Mouse (Mus musculus) adrenal gland (tissue): ENCODE measurements around the gene Colq.

ENCODE experiments used
- intact Hi-C: fragments of 180-260 bp; cut with DNase I; formaldehyde crosslinking; loops from one replicate; pipeline ENCODE4 v1.15.1; 2025

Gene Colq

GRCm38 (mm10) chr14:31530847-31531246, 60.3 kb downstream of the Colq start:
- intact Hi-C loops, result no loop called here

- intact Hi-C loops, result no loop called here
Measured at GRCm38 (mm10) chr14:31525040-31525810, 65.9 kb downstream of the Colq start.

- intact Hi-C loops, result no loop called here
Measured at GRCm38 (mm10) chr14:31521318-31521717, 69.8 kb downstream of the Colq start.

- intact Hi-C loops, result loop anchor here (2.0 to 10.0 kb wide), 3 partner anchors 48 to 266 kb away; no protein-coding TSS in a partner anchor
Measured at GRCm38 (mm10) chr14:31519165-31519564, 72.0 kb downstream of the Colq start.

- intact Hi-C loops, result loop anchor here (5.0 to 10.0 kb wide), 2 partner anchors 51 to 269 kb away; no protein-coding TSS in a partner anchor
Measured at GRCm38 (mm10) chr14:31515895-31516294, 75.2 kb downstream of the Colq start.

- intact Hi-C loops, result loop anchor here (10.0 kb wide), 1 partner anchor 274 kb away; no protein-coding TSS in a partner anchor
Measured at GRCm38 (mm10) chr14:31510322-31510721, 80.8 kb downstream of the Colq start.

- intact Hi-C loops, result loop anchor here (10.0 kb wide), 1 partner anchor 275 kb away; no protein-coding TSS in a partner anchor
Measured at GRCm38 (mm10) chr14:31509911-31510310, 81.2 kb downstream of the Colq start.

GRCm38 (mm10) chr14:31506456-31506855, 84.7 kb downstream of the Colq start:
- intact Hi-C loops, result no loop called here

- intact Hi-C loops, result no loop called here
Measured at GRCm38 (mm10) chr14:31503406-31503805, 87.7 kb downstream of the Colq start.

GRCm38 (mm10) chr14:31499526-31499925, 91.6 kb downstream of the Colq start:
- intact Hi-C loops, result no loop called here

GRCm38 (mm10) chr14:31496241-31496646, 94.9 kb downstream of the Colq start:
- intact Hi-C loops, result no loop called here

- intact Hi-C loops, result no loop called here
Measured at GRCm38 (mm10) chr14:31495538-31495937, 95.6 kb downstream of the Colq start.

- intact Hi-C loops, result no loop called here
Measured at GRCm38 (mm10) chr14:31494975-31495455, 96.1 kb downstream of the Colq start, which contains the start of gene Mettl6. Mettl6 (minus strand) TSS chr14:31495040.

- intact Hi-C loops, result no loop called here
Measured at GRCm38 (mm10) chr14:31494349-31494974, 96.7 kb downstream of the Colq start, which contains the start of gene Eaf1. Eaf1 (plus strand) TSS chr14:31494399.

- intact Hi-C loops, result no loop called here
Measured at GRCm38 (mm10) chr14:31493901-31494300, 97.2 kb downstream of the Colq start.

GRCm38 (mm10) chr14:31488055-31488454, 103.1 kb downstream of the Colq start:
- intact Hi-C loops, result no loop called here

GRCm38 (mm10) chr14:31486465-31486864, 104.7 kb downstream of the Colq start:
- intact Hi-C loops, result no loop called here

GRCm38 (mm10) chr14:31482417-31482816, 108.7 kb downstream of the Colq start:
- intact Hi-C loops, result no loop called here

GRCm38 (mm10) chr14:31473297-31473696, 117.8 kb downstream of the Colq start:
- intact Hi-C loops, result loop anchor here (1.0 to 2.0 kb wide), 2 partner anchors 110 to 200 kb away; no protein-coding TSS in a partner anchor
